Mouse (Mus musculus): ENCODE results near the gene Klf4.

Gene Klf4

GRCm38 (mm10) chr4:55517438-55517837 is 14.8 kb downstream of the Klf4 start:
- no peak for DNase-seq

GRCm38 (mm10) chr4:55516048-55516447 is 16.2 kb downstream of the Klf4 start:
- no peak for DNase-seq

GRCm38 (mm10) chr4:55514733-55515176 is 17.5 kb downstream of the Klf4 start:
- peak; percentile 59 for DNase-seq

- DNase-seq, result no peak
Observed at GRCm38 (mm10) chr4:55513615-55514279, 18.5 kb downstream of the Klf4 start.

GRCm38 (mm10) chr4:55511389-55511788 is 20.9 kb downstream of the Klf4 start:
- no peak for DNase-seq

- no peak for DNase-seq
Observed at GRCm38 (mm10) chr4:55508712-55509111, 23.6 kb downstream of the Klf4 start.

GRCm38 (mm10) chr4:55498621-55499020 is 33.6 kb downstream of the Klf4 start:
- DNase-seq, result no peak

- DNase-seq, result no peak
Observed at GRCm38 (mm10) chr4:55496416-55496815, 35.9 kb downstream of the Klf4 start.

GRCm38 (mm10) chr4:55493261-55493660 is 39.0 kb downstream of the Klf4 start:
- no peak for DNase-seq

- no peak for DNase-seq
Observed at GRCm38 (mm10) chr4:55489328-55489727, 42.9 kb downstream of the Klf4 start.

- DNase-seq, result no peak
Observed at GRCm38 (mm10) chr4:55488604-55489003, 43.7 kb downstream of the Klf4 start.

GRCm38 (mm10) chr4:55480322-55480767 is 51.9 kb downstream of the Klf4 start:
- peak; percentile 76 for DNase-seq

GRCm38 (mm10) chr4:55478333-55478732 is 53.9 kb downstream of the Klf4 start:
- no peak for DNase-seq

GRCm38 (mm10) chr4:55477933-55478332 is 54.3 kb downstream of the Klf4 start:
- DNase-seq, result peak; percentile 46

GRCm38 (mm10) chr4:55477210-55477759 is 55.0 kb downstream of the Klf4 start:
- no peak for DNase-seq
